Mouse (Mus musculus): ENCODE results near the gene Gm11060. TPM values are rescaled to one million over a fixed set of nuclear protein-coding genes. Genes with fewer than 3 reads are reported as not detected.

Gm11060 gene
- total RNA-seq, 4 experiments from 2014 or later = not detected

- no peak for DNase-seq (ENCODE audit: low spot score in 2 of 2)
Observed at GRCm38 (mm10) chr2:105114074-105114473, 22.3 kb downstream of the Gm11060 start.

DNA sequence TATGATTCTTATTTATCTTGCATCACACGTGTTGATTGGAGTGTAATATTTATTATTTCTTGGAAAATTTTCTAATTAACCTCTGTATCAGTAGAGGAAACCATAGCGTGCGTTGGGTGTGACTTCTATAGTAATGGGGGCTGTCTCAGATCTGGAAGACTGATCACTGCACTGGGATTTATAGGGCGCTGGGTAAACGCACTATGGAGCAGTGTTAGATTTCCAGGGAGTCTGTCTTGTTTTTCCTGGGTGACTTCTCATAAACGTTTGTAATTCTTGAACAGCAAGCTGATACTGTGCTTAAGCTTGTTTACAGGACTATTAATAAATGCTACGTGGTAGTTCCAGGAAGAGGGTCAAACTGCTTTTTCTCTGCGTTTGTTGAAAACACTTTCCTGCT, 25.9 kb downstream of the Gm11060 start:
- no peak for DNase-seq (ENCODE audit: low spot score in 2 of 2)

DNA sequence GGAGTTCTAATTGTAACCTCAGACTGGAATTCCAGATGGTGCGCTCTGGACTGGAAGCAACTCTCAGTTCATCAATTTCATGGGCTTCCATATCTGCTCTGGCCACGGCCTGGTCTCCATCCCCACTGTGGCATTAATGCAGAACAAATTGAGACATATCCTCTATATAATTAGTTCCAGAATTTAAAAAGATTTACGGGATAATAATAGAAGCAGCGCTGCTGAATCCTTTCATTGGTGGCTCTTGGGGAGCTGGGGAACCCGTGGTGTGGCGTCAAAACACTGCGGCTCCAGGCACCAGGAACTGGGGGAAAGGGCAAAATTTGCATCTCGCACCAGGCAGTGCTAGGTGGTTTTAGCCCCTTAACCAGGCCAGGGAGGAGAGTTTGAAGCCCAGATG, 30.4 kb downstream of the Gm11060 start:
- no peak for DNase-seq (ENCODE audit: low spot score in 2 of 2)

DNA sequence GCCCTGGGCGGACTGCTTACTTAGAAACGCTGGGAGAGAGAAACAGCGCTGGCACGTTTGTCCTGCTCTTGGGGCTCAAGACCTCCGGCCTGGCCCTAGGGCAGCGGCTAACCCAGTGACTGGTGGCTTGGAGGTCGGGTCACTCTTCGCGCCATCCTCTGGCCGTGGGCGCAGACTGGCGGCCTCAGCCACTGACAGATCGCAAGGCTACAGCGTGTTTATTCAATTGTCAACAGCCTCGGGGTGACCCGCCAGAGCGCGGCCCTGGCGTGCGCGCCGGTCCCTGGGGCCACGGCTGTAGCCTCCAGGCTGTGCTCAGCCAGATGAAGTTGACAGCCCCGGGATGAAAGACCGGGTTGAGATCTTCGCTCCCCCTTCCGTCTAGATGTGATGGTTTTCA, 31.1 kb downstream of the Gm11060 start:
- no peak for DNase-seq (ENCODE audit: low spot score in 2 of 2)

GRCm38 (mm10) chr2:105123431-105123830, 31.6 kb downstream of the Gm11060 start:
- DNase-seq (ENCODE audit: low spot score in 2 of 2) = no peak

- no peak for DNase-seq (ENCODE audit: low spot score in 2 of 2)
Observed at GRCm38 (mm10) chr2:105123881-105124280, 32.1 kb downstream of the Gm11060 start.

DNA sequence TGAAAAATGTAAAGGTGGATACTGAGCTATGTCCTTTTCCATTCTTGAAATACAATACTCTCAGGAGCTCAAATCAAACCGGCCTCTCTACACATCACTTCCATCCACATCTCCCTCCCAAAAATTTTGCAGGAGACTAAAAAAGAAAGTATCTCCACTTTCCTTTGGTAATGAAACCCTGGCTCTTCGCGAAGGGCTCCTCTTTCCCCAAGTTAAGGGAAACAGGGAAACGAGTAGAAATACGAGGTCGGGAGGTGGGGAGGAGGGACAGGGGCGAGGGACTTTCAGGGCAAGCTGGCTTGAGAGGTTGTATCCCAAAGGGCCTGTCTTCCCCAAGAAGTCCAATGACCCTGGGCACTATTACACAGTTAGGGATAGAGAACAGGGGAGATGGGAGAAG, 32.6 kb downstream of the Gm11060 start:
- no peak for DNase-seq (ENCODE audit: low spot score in 2 of 2)

GRCm38 (mm10) chr2:105125205-105125604, 33.4 kb downstream of the Gm11060 start:
- DNase-seq (ENCODE audit: low spot score in 2 of 2) = no peak

DNA sequence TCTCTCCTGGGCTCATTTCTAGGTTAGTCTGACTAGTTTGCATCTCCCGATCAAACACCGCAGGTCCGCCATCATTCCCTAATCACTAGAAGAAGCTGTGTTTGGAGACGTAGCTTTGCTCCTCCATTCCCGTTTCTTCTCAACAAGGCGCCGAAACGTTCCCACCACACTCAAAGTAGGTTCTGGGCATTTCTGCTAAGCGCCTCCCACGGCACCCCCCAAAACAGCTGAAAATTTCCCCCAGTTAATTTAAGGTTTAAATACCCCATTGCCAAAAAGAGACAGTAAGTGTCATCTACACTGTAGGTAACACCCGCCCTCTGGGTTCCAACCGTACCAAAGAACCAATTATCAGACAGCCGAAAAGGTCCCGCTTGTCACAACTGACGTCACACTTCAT, 33.8 kb downstream of the Gm11060 start:
- no peak for DNase-seq (ENCODE audit: low spot score in 2 of 2)

- no peak for DNase-seq (ENCODE audit: low spot score in 2 of 2)
Observed at GRCm38 (mm10) chr2:105126279-105126678, 34.5 kb downstream of the Gm11060 start, which contains the start of gene Wt1. Gene Wt1, plus strand, starts transcription at chr2:105126529.

DNA sequence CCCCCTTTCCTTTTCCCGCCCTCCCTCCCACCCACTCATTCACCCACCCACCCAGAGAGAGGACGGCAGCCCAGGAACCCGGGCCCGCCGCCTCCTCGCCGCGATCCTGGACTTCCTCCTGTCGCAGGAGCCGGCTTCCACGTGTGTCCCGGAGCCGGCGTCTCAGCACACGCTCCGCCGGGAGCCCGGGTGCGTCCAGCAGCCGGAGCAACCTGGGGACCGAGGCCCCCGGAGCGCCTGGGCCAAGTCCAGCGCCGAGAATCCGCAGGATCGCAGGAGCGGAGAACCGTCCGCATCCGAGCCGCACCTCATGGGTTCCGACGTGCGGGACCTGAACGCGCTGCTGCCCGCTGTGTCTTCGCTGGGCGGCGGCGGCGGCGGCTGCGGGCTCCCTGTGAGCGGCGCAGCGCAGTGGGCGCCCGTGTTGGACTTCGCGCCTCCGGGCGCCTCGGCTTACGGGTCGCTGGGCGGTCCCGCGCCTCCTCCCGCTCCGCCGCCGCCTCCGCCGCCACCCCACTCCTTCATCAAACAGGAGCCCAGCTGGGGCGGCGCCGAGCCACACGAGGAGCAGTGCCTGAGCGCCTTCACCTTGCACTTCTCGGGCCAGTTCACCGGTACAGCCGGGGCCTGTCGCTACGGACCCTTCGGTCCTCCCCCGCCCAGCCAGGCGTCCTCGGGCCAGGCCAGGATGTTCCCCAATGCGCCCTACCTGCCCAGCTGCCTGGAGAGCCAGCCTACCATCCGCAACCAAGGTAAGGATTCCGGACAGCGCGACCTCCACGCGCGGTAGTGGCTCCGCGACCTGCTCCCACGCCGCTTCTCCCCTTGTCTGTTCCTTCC, 35.1 kb downstream of the Gm11060 start:
- DNase-seq (ENCODE audit: low spot score in 2 of 2) = no peak

DNA sequence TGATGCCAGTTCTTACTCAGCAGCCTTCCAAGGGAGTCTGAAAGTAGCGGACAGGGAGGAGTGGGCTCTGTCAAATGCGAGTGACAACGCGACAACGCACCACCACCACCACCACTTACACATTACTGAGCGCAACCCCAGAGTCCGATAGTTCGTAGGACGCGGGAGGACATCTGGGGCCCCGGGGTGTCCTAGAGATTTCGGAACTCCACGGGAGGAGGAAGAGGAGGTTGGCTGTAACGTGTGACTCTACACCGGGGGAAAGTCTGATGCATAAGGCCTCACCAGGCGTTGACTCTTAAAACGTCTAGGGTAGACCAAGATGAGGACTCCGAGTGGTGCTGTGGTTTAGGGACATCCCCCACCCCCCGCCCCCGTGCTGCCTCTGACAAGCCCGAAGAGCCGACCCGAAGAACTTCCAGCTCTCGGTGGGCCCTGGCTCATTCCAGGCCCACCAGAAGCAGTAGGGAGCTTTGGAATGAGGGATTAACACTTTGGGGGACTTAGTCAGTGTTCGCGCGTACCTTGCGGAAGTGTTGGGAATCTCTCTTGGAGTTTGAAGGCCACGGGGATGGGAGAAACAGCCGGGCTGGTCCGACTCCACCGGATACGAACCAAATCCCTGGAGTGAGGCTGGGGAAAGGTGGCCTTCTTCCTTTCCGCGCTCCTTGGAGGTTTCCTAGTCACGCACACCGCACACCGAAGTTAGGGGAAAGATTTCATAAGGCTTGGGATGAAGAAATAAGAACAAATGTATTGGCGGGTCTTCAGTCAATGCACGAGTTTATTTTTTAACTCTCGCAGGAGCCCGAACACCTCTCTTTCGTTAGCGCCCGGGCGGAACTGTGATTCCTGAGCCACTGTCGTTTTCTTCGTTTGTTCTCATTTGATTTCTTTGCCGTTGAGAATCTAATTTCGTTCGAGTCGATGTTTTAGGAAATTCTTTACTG, 36.0 kb downstream of the Gm11060 start:
- no peak for DNase-seq (ENCODE audit: low spot score in 2 of 2)

- no peak for DNase-seq (ENCODE audit: low spot score in 2 of 2)
Observed at GRCm38 (mm10) chr2:105128564-105128963, 36.7 kb downstream of the Gm11060 start.

- DNase-seq (ENCODE audit: low spot score in 2 of 2) = no peak
Observed at GRCm38 (mm10) chr2:105130351-105131060, 38.7 kb downstream of the Gm11060 start.

DNA sequence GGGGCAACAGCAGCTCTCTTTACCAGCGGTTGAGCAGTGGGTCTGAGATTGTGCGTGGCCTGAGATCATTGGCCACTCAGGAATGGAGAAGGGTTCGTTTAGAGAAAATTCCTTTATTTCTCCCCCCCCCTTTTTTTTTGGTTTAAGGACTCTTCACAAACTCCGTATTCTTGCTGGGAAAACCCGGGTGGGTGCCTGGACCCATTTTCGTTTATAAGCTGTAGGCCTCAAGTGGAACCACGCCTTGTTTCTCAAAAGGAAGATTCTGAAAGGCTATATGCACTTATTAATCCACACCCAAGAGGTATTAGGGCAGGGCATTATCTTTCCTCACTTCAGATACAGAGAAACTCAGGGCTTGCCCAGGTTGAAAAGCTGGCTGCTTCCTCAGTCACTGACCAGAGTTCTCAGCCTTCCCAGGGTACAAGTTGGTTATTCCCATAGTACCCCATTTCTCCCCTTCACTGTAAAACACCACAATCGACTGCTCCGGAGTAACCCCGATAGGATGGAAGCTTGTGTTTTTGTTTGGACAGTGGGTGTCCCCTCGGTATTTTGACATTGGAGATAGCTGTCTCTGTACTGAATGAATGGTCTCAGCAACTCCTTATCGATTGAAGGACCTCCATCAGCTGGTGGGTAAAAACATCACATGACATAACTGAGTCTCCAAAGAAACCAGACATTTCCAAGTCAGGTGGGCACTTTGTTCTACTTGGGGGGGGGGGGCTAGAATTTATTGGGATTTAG, 39.4 kb downstream of the Gm11060 start:
- DNase-seq (ENCODE audit: low spot score in 2 of 2) = no peak

DNA sequence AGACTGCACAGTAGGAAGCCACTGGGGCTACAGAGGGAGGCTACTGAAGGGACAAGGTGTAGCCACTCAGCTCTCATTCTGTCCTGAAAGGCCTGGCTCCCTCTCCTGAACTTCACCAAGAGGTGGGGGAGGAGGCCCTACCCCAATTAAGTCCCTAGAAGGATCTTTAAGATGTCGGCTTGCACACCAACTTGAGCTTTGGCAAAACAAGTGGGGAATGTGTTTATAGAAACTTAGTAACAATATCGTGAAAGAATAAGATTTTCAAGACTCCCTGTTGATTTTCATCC, 39.9 kb downstream of the Gm11060 start:
- DNase-seq (ENCODE audit: low spot score in 2 of 2) = no peak

DNA sequence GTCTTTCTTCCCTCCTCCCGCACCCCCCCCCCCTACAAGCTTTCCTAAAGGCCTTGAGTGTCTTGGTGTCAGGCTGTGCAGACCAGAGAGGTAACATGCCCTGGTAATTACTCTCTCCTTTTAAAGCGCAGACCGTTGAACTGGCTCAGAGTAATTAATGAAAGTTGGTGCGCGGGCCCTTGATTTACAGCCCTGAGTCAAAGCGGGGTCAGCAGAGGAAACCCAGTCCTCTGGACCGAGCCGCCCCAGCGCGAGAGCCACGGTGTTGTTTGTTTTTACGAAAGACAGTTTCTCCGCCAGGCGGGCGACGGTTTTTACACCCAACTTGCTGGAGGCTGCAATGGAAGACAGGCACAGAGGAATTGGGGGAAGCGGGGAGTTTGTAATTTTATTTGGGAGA, 40.5 kb downstream of the Gm11060 start:
- no peak for DNase-seq (ENCODE audit: low spot score in 2 of 2)

DNA sequence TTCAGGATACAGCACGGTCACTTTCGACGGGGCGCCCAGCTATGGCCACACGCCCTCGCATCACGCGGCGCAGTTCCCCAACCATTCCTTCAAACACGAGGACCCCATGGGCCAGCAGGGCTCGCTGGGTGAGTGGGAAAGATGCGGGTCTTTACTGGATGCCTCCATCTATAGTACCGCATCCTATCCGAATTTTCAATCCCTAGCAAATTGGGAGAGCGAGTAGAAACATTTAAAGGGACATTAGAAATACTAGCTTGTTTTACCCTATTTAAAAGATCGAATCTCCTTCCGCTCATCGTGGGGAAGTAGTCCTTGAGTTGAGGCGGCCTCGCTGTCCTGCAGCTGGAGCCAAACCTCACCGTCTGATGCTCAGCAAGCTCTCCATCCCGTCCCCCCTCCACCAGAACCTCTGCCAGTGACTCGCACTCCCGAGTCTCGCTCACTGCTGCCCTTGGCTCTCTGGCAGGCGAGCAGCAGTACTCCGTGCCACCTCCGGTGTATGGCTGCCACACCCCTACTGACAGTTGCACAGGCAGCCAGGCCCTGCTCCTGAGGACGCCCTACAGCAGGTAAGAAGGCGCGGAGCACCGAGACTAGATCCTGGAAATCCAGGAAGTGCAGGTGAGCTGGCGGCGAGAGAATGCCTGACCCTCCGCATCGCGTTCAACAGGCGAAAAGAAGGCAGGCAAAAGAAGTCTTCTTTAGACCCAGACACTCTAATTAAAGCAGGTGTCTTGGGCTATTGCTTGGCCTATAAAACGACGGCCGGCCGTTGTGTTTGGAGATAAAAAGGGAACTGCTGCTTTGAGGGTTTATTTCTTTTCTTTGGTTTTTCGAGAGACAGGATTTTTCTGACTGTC, 41.3 kb downstream of the Gm11060 start:
- no peak for DNase-seq (ENCODE audit: low spot score in 2 of 2)

DNA sequence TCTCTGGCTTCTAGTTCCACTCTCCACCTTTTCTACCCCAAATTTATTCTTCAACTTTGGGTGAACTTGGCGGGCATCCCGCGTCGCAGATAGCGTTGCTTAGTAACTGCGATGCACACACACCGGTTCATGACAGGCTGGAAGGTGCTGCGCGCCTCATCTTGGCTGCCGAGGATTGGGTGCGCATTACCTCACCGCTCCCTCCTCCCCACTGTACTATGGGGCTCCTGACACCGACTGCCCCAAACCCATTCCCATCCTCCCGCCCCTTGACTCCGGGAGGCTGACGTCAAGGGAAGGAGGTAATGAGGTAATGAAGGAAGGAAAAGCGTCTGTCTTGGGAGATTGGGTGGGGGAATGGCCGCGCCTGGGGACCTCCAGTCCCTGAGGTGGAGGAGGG, 42.5 kb downstream of the Gm11060 start:
- no peak for DNase-seq (ENCODE audit: low spot score in 2 of 2)

GRCm38 (mm10) chr2:105139471-105139870, 47.7 kb downstream of the Gm11060 start:
- DNase-seq (ENCODE audit: low spot score in 2 of 2) = no peak
